Mouse (Mus musculus): Measurements from ENCODE around the gene Olfr749.

DNA sequence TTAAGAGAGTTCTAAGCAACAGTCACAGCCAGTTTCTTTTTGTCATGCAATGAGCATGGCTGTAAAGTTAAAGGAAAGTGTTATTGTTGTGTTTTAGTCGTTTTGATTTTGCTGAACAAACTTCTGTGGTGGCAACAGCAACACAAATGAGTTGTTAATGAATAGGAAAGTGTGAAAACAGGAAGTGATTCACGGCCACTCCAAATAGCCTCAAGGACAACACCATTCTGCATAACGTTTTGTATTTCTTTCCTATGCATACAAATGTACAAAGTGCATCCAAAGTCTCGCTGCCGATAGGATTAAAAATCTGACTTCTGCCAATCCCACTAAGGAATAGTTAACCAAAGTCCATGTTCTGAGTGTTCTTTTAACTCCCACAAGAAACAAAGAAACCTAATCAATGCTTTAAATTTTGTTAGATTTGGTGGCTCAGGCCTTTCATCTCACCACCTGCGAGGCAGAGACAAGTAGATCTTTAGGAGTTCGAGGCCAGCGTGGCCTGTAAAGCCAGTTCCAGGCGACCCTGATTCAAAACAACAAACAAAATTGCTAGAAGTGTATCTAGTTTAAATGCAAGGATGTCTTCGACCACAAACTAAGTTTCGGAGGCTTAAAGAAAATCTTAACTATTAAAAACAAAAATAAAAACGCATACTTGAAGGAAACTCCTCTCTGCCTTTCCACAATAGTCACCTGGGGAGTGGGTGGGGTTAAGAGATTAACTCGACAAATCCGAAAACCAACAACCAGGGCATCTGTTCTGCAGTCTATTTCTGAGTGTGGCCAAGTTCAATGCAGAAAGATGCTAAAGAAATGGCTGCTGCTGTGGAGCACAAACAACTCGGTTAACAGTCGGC is 39.7 kb upstream of the Olfr749 start:
- no peak for TF ChIP-seq CTCF (IDR thresholded peaks at IDR 0.05; ENCODE audit: borderline replicate concordance, insufficient read depth, low read length)
- TF ChIP-seq POLR2A (IDR thresholded peaks at IDR 0.05; ENCODE audit: low read depth, low read length), result no peak
